Mouse (Mus musculus) kidney, adult 2 months (tissue): Measurements from ENCODE around the gene Atp6v0e.

Experiments used
- CTCF ChIP-seq: fragments of 200-500 bp; conservative IDR thresholded peaks from 2 replicates; pipeline ENCODE4 v1.5.1; 2011; ENCODE audit warnings: low read depth, mild to moderate bottlenecking, control low read depth, low read length, moderate library complexity, mixed read lengths; ENCODE audit not compliant: insufficient read depth, insufficient read length
- POLR2A ChIP-seq: fragments of 200-500 bp; IDR thresholded peaks from one replicate; pipeline ENCODE4 v1.6.1; 2011; ENCODE audit warnings: low read depth, low read length, control low read depth

- TF ChIP-seq POLR2A (no peak), CTCF (no peak)
These were observed 56.4 kb downstream of the Atp6v0e start for GRCm38 (mm10) chr17:26719405-26719804.
